Mouse (Mus musculus) MEL (cell line): Measurements from ENCODE around the gene Tspan33.

Experiments used
- CHD1 ChIP-seq: IDR thresholded peaks from 2 replicates; pipeline ENCODE4 v1.6.1; 2012; ENCODE audit warnings: low read depth, mild to moderate bottlenecking, inconsistent platforms, low read length, improper control_type of control experiment
- CTCF ChIP-seq, 3 experiments: IDR thresholded peaks in 2 of 3; conservative IDR thresholded peaks in 1 of 3; 2 replicates each; pipeline ENCODE4 v1.5.1; 2011 to 2012; ENCODE audit warnings: low read length in 3 of 3, low read depth in 2 of 3, mild to moderate bottlenecking in 2 of 3, improper control_type of control experiment in 1 of 3, inconsistent platforms in 1 of 3, mixed read lengths in 1 of 3, moderate library complexity in 1 of 3; ENCODE audit not compliant: control insufficient read depth in 1 of 3, insufficient read depth in 1 of 3, poor library complexity in 1 of 3, severe bottlenecking in 1 of 3
- GATA1 ChIP-seq: IDR thresholded peaks from 2 replicates; pipeline ENCODE4 v1.6.1; 2011; ENCODE audit warnings: low read depth, low read length, improper control_type of control experiment
- MAX ChIP-seq: IDR thresholded peaks from 2 replicates; pipeline ENCODE4 v1.6.1; 2011; ENCODE audit warnings: low read length, improper control_type of control experiment
- TBP ChIP-seq: IDR thresholded peaks from 2 replicates; pipeline ENCODE4 v1.8.0; 2011; ENCODE audit warnings: low read depth, low read length, improper control_type of control experiment
- USF1 ChIP-seq: IDR thresholded peaks from 2 replicates; pipeline ENCODE4 v1.6.1; 2014; ENCODE audit warnings: low read depth, mild to moderate bottlenecking, inconsistent platforms, low read length, improper control_type of control experiment, moderate library complexity

DNA sequence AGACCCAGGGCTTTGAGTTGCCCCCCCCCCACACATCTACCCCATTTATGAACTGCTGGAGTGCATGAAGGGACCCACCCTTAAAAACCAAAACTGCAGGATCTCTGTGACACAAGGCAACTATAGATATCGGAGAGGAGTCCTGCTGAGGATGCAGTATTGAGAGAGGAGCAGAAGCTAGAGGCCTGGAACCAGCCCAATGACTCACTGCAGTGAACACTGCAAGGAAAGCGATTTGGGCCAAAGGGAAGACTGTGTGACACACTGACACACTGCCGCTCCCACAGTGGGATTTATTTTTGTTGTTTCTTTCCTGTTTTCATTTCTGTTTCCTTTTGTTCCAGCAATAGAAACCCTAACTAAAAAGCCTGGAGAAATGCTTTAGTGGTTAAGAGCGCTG, 8.1 kb upstream of the Tspan33 start:
- no peak for TF ChIP-seq CTCF (IDR thresholded peaks at IDR 0.05 in 2 of 3, conservative IDR thresholded peaks at IDR 0.05 in 1 of 3; ENCODE audit: control insufficient read depth in 1 of 3, insufficient read depth in 1 of 3, low read depth in 2 of 3, low read length in 3 of 3, poor library complexity in 1 of 3, severe bottlenecking in 1 of 3)
- TF ChIP-seq CHD1: no peak
- TF ChIP-seq GATA1: no peak
- TF ChIP-seq USF1: no peak
- TF ChIP-seq TBP: no peak
- TF ChIP-seq MAX: no peak
